Mouse (Mus musculus): ENCODE measurements around the gene Gm20388. TPM values are rescaled to one million over a fixed set of nuclear protein-coding genes. Genes with fewer than 3 reads are reported as not detected.

Gene Gm20388
- polyA plus RNA-seq, 1 experiment from 2014 or later = not detected

DNA sequence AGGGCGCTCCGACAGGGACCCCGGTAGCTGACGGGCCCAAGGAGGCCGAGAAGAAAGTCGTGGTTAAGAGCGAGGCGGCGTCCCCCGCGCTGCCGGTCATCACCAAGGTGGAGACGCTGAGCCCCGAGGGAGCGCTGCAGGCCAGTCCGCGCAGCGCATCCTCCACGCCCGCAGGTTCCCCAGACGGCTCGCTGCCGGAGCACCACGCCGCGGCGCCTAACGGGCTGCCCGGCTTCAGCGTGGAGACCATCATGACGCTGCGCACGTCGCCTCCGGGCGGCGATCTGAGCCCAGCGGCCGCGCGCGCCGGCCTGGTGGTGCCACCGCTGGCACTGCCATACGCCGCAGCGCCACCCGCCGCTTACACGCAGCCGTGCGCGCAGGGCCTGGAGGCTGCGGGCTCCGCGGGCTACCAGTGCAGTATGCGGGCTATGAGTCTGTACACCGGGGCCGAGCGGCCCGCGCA, 1206.6 kb downstream of the Gm20388 start:
- peak overlapping the region; percentile 5; the same call in 1 of the 2 replicates for H3K9ac ChIP-seq
- peak overlapping the region; percentile 28 for H3K4me3 ChIP-seq (replicated peaks; ENCODE audit: low read length)
- no peaks in the 10 kb centered on the region for H3K36me3 ChIP-seq (replicated peaks; ENCODE audit: control insufficient read depth, insufficient read depth)
- H3K9me3 ChIP-seq (ENCODE audit: control insufficient read depth, low read length) = no peaks in the 10 kb centered on the region
- WGBS = 1% methylated on average over 56 of the region's 62 CpGs
- H3K4me1 ChIP-seq (replicated peaks; ENCODE audit: control insufficient read depth, insufficient read depth, low read length) = no peaks in the 10 kb centered on the region
- H3K27ac ChIP-seq = no peak overlapping the region
- DNase-seq (ENCODE audit: low spot score) (no peak), ATAC-seq (ENCODE audit: low FRiP score) (no peak)
- peak overlapping the region; percentile 53 for H3K4me2 ChIP-seq (replicated peaks)
- peaks cover 97% of the 10 kb centered on the region for H3K27me3 ChIP-seq (ENCODE audit: control insufficient read depth, insufficient read depth, low read length)

DNA sequence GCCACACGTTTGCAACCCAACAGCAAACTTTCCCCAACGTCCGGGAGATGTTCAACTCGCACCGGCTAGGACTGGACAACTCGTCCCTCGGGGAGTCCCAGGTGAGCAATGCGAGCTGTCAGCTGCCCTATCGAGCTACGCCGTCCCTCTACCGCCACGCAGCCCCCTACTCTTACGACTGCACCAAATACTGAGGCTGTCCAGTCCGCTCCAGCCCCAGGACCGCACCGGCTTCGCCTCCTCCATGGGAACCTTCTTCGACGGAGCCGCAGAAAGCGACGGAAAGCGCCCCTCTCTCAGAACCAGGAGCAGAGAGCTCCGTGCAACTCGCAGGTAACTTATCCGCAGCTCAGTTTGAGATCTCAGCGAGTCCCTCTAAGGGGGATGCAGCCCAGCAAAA, 1207.3 kb downstream of the Gm20388 start:
- Histone ChIP-seq H3K9me3 (ENCODE audit: control insufficient read depth, low read length) (no peaks in the 10 kb centered on the region), H3K4me2 (replicated peaks) (peak overlapping the region; percentile 53; the same call in 1 of the 2 replicates), H3K4me3 (replicated peaks; ENCODE audit: low read length) (peak overlapping the region; percentile 28)

DNA sequence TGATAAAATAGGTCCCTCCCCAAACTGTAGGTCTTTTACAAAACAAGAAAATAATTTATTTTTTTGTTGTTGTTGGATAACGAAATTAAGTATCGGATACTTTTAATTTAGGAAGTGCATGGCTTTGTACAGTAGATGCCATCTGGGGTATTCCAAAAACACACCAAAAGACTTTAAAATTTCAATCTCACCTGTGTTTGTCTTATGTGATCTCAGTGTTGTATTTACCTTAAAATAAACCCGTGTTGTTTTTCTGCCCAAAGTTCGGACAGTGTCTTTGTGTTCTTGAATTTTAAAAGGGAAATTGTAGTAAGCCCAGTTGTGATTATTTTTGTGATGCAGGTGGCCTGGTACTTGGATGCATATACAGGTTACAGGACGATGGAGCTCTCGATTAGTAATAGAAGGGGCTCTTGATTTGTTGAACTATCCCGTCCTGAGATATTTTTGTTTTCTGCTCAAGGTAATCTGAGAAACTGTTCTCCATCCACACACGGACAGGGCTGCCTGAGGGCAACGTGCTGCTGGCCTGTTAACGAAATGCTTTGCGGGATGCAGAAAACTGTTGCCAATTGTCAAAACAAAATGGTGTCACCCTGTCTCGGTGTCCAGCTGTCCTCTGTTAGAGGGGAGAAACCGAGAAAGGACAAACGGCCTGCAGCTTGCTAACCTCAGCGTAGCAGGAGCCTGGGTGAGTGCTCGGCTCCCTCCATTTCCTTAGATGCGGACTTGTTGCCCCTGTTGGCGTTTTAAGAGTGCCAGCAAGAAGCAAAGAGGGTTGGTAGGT, 1208.2 kb downstream of the Gm20388 start:
- 2% methylated on average over 18 of the region's 18 CpGs for whole genome bisulfite sequencing
- H3K4me3 ChIP-seq (replicated peaks; ENCODE audit: low read length) = peak overlapping the region; percentile 28
- ATAC-seq (ENCODE audit: low FRiP score) = no peak

More for the DNA sequence above, 1207.3 kb downstream of the Gm20388 start:
- Histone ChIP-seq H3K27me3 (ENCODE audit: control insufficient read depth, insufficient read depth, low read length) (peaks cover 97% of the 10 kb centered on the region), H3K4me1 (replicated peaks; ENCODE audit: control insufficient read depth, insufficient read depth, low read length) (no peaks in the 10 kb centered on the region), H3K9ac (no peak overlapping the region; the same call in 1 of the 2 replicates), H3K27ac (no peak overlapping the region), H3K36me3 (replicated peaks; ENCODE audit: control insufficient read depth, insufficient read depth) (no peaks in the 10 kb centered on the region)
- ATAC-seq (ENCODE audit: low FRiP score) = no peak
- DNase-seq (ENCODE audit: low spot score) = no peak
- 0% methylated on average over 28 of the region's 28 CpGs for WGBS

DNA sequence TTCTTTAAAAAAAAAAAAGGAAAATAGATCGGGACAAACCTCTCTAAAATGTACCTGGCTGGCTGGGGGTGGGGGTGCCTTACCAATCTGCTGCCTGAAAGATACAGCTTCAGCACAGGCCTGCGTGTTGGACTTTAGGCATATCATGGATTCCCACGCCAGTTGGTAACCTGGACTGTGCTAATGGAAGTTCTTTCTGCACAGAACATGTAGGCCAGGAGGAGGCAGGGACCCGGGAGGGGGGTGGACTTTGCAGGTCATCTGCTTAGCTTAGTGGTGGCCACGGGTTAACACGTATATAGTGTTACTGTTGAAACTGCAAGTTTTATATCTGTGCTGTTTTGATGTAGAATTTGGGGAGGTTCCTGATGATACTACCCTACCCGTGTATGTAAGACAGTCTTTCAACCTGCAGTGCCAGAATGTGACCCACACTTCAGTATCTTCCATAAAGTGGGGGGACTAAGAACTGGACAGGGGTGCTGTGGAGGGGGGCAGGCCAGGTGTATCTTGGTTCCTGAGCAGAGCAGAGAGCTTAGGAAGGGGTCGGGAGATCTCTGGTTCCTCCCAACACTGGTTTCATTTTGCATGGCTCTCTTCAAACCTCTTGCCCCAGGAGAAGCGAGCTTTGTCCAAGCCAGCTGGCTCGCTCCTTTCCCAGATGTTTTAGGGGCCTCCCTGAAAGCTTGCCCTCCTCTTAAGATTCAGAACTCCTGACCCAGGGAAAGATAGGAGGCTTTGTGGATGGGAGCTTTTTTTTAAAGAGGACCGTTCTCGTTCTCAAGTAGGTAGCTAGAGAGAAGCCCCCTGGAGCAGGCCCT, 1209.2 kb downstream of the Gm20388 start:
- no peak for ATAC-seq (ENCODE audit: low FRiP score)
- Histone ChIP-seq H3K4me1 (replicated peaks; ENCODE audit: control insufficient read depth, insufficient read depth, low read length) (no peaks in the 10 kb centered on the region), H3K9me3 (ENCODE audit: control insufficient read depth, low read length) (no peaks in the 10 kb centered on the region), H3K27me3 (ENCODE audit: control insufficient read depth, insufficient read depth, low read length) (peaks cover 100% of the 10 kb centered on the region), H3K36me3 (replicated peaks; ENCODE audit: control insufficient read depth, insufficient read depth) (no peaks in the 10 kb centered on the region), H3K4me2 (replicated peaks) (no peak overlapping the region; the same call in 1 of the 2 replicates), H3K4me3 (replicated peaks; ENCODE audit: low read length) (peak overlapping the region; percentile 28), H3K9ac (no peak overlapping the region), H3K27ac (no peak overlapping the region)
- 3% methylated on average over 12 of the region's 12 CpGs for WGBS
- DNase-seq (ENCODE audit: low spot score) = no peak

More for the DNA sequence above, 1208.2 kb downstream of the Gm20388 start:
- DNase-seq (ENCODE audit: low spot score) = no peak
- Histone ChIP-seq H3K9ac (no peak overlapping the region), H3K4me1 (replicated peaks; ENCODE audit: control insufficient read depth, insufficient read depth, low read length) (no peaks in the 10 kb centered on the region), H3K36me3 (replicated peaks; ENCODE audit: control insufficient read depth, insufficient read depth) (no peaks in the 10 kb centered on the region), H3K27ac (no peak overlapping the region), H3K27me3 (ENCODE audit: control insufficient read depth, insufficient read depth, low read length) (peaks cover 100% of the 10 kb centered on the region), H3K4me2 (replicated peaks) (no peak overlapping the region), H3K9me3 (ENCODE audit: control insufficient read depth, low read length) (no peaks in the 10 kb centered on the region)

DNA sequence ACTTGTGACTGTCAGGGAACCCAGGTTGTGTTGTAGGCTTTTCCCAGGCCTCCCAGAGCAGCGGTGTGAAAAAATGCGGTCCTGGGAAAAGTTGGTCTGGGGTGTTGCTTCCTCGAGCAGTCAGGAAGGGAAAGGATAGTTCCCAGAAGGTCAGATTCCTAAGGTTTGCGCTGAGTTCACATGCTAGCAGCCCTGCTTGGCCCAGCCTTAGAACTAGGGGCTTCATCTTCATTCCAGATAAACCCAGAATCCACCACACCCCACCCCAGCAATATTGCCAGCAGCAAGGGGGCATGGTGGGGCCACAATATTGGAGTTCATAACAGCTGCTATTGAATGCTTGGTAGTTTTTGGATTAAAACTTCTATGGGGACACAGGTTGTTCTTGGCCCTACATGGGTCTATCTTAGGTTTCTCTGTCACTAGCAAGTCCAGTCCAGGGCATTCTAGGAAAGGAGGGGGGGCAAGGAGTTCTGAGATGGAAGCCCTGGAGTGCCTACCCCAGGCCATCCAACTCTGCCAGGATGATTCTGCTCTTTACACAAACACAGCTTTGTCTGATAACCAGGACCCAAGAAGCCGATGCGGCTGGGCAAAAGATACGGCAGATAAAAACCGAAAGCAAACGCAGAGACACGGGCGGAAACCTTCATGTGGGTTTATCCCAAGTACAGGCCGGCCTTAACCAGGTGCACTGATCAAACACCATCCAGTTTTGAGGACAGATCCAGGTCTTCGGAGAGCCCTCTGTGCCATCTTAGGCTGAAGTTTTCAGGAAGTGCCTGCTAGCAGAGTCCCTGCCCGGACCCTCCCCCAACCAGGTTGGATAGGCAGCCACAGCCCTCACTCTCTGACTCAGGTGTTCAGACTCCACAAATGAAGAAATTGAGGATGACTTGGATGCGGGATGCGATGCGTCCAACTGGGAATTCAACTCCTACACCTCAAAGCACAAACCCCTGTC, 1210.1 kb downstream of the Gm20388 start:
- H3K36me3 ChIP-seq (replicated peaks; ENCODE audit: control insufficient read depth, insufficient read depth) = no peaks in the 10 kb centered on the region
- DNase-seq (ENCODE audit: low spot score) (no peak), ATAC-seq (ENCODE audit: low FRiP score) (no peak)
- peak overlapping the region; percentile 6; the same call in 1 of the 2 replicates for H3K4me2 ChIP-seq (replicated peaks)
- no peaks in the 10 kb centered on the region for H3K4me1 ChIP-seq (replicated peaks; ENCODE audit: control insufficient read depth, insufficient read depth, low read length)
- H3K27ac ChIP-seq = no peak overlapping the region
- H3K27me3 ChIP-seq (ENCODE audit: control insufficient read depth, insufficient read depth, low read length) = peaks cover 100% of the 10 kb centered on the region
- H3K9ac ChIP-seq = no peak overlapping the region
- WGBS = 7% methylated on average over 17 of the region's 17 CpGs
- H3K4me3 ChIP-seq (replicated peaks; ENCODE audit: low read length) = peak overlapping the region; percentile 1; the same call in 1 of the 2 replicates
- no peaks in the 10 kb centered on the region for H3K9me3 ChIP-seq (ENCODE audit: control insufficient read depth, low read length)

DNA sequence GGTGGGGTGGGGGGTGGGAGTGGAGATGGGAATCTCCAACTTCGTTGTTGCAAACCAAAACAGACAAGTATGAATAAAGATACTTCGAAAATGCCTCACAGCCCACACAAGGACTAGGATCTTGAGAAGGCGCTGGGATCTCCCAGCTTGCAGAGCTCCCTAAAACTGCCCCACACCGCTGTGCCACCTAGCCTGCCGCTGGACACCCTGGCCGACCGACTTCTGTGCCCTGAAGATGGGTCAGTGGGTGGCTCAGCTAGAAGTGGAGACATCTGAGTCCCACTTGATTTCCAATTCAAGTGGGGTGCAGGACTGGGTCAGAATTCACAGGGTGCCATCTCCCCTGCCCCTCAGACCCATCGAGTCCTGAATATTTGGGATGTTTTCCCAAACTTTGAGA, 1211.1 kb downstream of the Gm20388 start:
- WGBS = 7% methylated on average over 8 of the region's 8 CpGs
- H3K36me3 ChIP-seq (replicated peaks; ENCODE audit: control insufficient read depth, insufficient read depth) = no peaks in the 10 kb centered on the region
- no peak for ATAC-seq (ENCODE audit: low FRiP score)
- H3K4me1 ChIP-seq (replicated peaks; ENCODE audit: control insufficient read depth, insufficient read depth, low read length) = no peaks in the 10 kb centered on the region
- no peak overlapping the region for H3K4me3 ChIP-seq (replicated peaks; ENCODE audit: low read length)
- no peak overlapping the region for H3K4me2 ChIP-seq (replicated peaks)
- H3K27ac ChIP-seq = no peak overlapping the region
- DNase-seq (ENCODE audit: low spot score) = no peak
- peaks cover 100% of the 10 kb centered on the region for H3K27me3 ChIP-seq (ENCODE audit: control insufficient read depth, insufficient read depth, low read length)
- no peaks in the 10 kb centered on the region for H3K9me3 ChIP-seq (ENCODE audit: control insufficient read depth, low read length)
- H3K9ac ChIP-seq = no peak overlapping the region

DNA sequence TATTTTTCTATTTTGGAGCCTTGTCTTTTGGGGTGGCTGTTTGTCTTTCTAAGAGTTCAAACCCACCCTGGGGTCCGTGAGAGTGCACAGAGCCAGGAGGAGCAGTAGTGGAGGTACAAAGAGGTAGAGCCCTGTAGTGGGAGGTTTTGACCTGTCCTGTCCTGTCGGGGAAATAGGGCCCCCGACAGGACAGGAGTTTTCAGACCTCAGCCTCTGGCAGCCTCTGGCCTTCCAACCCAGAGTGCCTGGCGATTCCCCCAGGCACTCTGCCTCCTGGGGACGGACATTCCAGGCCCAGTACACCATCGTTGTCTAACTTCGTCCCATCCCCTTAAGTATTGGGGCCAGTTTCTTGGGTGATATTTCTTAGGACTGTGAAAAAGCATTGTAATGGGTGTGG, 1211.7 kb downstream of the Gm20388 start:
- Histone ChIP-seq H3K36me3 (replicated peaks; ENCODE audit: control insufficient read depth, insufficient read depth) (no peaks in the 10 kb centered on the region), H3K4me3 (replicated peaks; ENCODE audit: low read length) (no peak overlapping the region), H3K9ac (no peak overlapping the region), H3K4me1 (replicated peaks; ENCODE audit: control insufficient read depth, insufficient read depth, low read length) (no peaks in the 10 kb centered on the region), H3K27me3 (ENCODE audit: control insufficient read depth, insufficient read depth, low read length) (peaks cover 100% of the 10 kb centered on the region), H3K4me2 (replicated peaks) (no peak overlapping the region), H3K9me3 (ENCODE audit: control insufficient read depth, low read length) (no peaks in the 10 kb centered on the region), H3K27ac (no peak overlapping the region)
- 5% methylated on average over 7 of the region's 7 CpGs for WGBS
- ATAC-seq (ENCODE audit: low FRiP score) (no peak), DNase-seq (ENCODE audit: low spot score) (no peak)

DNA sequence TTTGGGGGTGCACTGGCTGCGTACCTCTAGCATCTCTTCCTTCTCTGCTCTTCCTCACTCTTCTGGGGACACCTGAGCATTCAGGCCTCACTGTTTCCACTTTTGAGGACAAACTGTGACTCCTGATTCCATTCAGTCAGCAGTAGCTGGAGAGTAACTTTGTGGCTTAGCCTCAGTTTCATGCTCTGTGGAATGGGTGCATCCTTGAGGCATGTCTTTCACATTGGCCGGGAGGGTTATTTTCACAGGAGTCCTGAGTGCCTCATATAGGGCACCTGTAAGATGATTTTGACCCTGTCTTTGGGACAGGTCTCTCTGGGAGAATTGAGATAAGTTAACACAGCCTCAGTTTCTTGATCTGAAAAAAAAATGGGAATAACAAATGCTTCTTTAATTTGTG, 1212.5 kb downstream of the Gm20388 start:
- no peaks in the 10 kb centered on the region for H3K36me3 ChIP-seq (replicated peaks; ENCODE audit: control insufficient read depth, insufficient read depth)
- H3K4me3 ChIP-seq (replicated peaks; ENCODE audit: low read length) = no peak overlapping the region
- DNase-seq (ENCODE audit: low spot score) = no peak
- H3K4me1 ChIP-seq (replicated peaks; ENCODE audit: control insufficient read depth, insufficient read depth, low read length) = 0 out of 2 replicates have a peak, but pooled peaks cover 3% of the 10 kb centered on the region
- no peak overlapping the region for H3K4me2 ChIP-seq (replicated peaks)
- no peak overlapping the region for H3K9ac ChIP-seq
- peaks cover 100% of the 10 kb centered on the region for H3K27me3 ChIP-seq (ENCODE audit: control insufficient read depth, insufficient read depth, low read length)
- no peaks in the 10 kb centered on the region for H3K9me3 ChIP-seq (ENCODE audit: control insufficient read depth, low read length)
- no peak overlapping the region for H3K27ac ChIP-seq
- ATAC-seq (ENCODE audit: low FRiP score) = no peak
- WGBS = 32% methylated on average over 2 of the region's 2 CpGs
